Mouse (Mus musculus): ENCODE results near the gene Chid1. TPM values are rescaled to one million over a fixed set of nuclear protein-coding genes. Genes with fewer than 3 reads are reported as not detected.

The Chid1 gene
- total and polyA plus RNA-seq, 3 experiments, result 14.4 to 25.1 (median 19.4) TPM

- no peaks in the 10 kb centered on the region for H3K9me3 ChIP-seq (replicated peaks)
- no peak for DNase-seq (ENCODE audit: low spot score)
- no peak; the same call in 1 of the 2 replicates for ATAC-seq (ENCODE audit: extremely low read depth, insufficient number of reproducible peaks, low FRiP score, poor library complexity, severe bottlenecking)
- peaks cover 2% of the 10 kb centered on the region; the same call in 1 of the 2 replicates for H3K4me1 ChIP-seq (ENCODE audit: insufficient read depth, low read depth, low read length)
- H3K27me3 ChIP-seq (ENCODE audit: insufficient read depth, low read length), result peaks cover 5% of the 10 kb centered on the region
- no peak overlapping the region for H3K4me3 ChIP-seq (ENCODE audit: low read depth, low read length)
- H3K36me3 ChIP-seq (replicated peaks), result no peaks in the 10 kb centered on the region
- no peak for TF ChIP-seq TAL1 (conservative IDR thresholded peaks at IDR 0.05; ENCODE audit: low read depth, low read length)
- TF ChIP-seq GATA2 (IDR thresholded peaks at IDR 0.05; ENCODE audit: borderline replicate concordance, low read depth, low read length), result no peak
- TF ChIP-seq POLR2AphosphoS5 (IDR thresholded peaks at IDR 0.05; ENCODE audit: insufficient replicate concordance, low read depth, low read length), result no peak
- TF ChIP-seq GATA1 (IDR thresholded peaks at IDR 0.05; ENCODE audit: borderline replicate concordance, low read length), result no peak
- TF ChIP-seq CTCF (IDR thresholded peaks at IDR 0.05; ENCODE audit: low read depth, low read length), result no peak
These were observed 39.3 kb upstream of the Chid1 start for GRCm38 (mm10) chr7:141578943-141579342.

- Histone ChIP-seq H3K27me3 (ENCODE audit: insufficient read depth, low read length) (peaks cover 6% of the 10 kb centered on the region), H3K4me3 (ENCODE audit: low read depth, low read length) (no peak overlapping the region), H3K36me3 (replicated peaks) (no peaks in the 10 kb centered on the region), H3K9me3 (replicated peaks) (no peaks in the 10 kb centered on the region), H3K4me1 (ENCODE audit: insufficient read depth, low read depth, low read length) (peaks cover 2% of the 10 kb centered on the region; the same call in 1 of the 2 replicates)
- no peak for TF ChIP-seq POLR2AphosphoS5 (IDR thresholded peaks at IDR 0.05; ENCODE audit: insufficient replicate concordance, low read depth, low read length)
- no peak for TF ChIP-seq TAL1 (conservative IDR thresholded peaks at IDR 0.05; ENCODE audit: low read depth, low read length)
- no peak for TF ChIP-seq GATA1 (IDR thresholded peaks at IDR 0.05; ENCODE audit: borderline replicate concordance, low read length)
- no peak for TF ChIP-seq GATA2 (IDR thresholded peaks at IDR 0.05; ENCODE audit: borderline replicate concordance, low read depth, low read length)
- TF ChIP-seq CTCF (IDR thresholded peaks at IDR 0.05; ENCODE audit: low read depth, low read length), result no peak
- ATAC-seq (ENCODE audit: extremely low read depth, insufficient number of reproducible peaks, low FRiP score, poor library complexity, severe bottlenecking) (no peak), DNase-seq (ENCODE audit: low spot score) (no peak)
These were observed 38.9 kb upstream of the Chid1 start for GRCm38 (mm10) chr7:141578511-141578910.

- no peaks in the 10 kb centered on the region for H3K9me3 ChIP-seq (replicated peaks)
- peaks cover 2% of the 10 kb centered on the region; the same call in 1 of the 2 replicates for H3K4me1 ChIP-seq (ENCODE audit: insufficient read depth, low read depth, low read length)
- no peak overlapping the region for H3K4me3 ChIP-seq (ENCODE audit: low read depth, low read length)
- ATAC-seq (ENCODE audit: extremely low read depth, insufficient number of reproducible peaks, low FRiP score, poor library complexity, severe bottlenecking) (no peak), DNase-seq (ENCODE audit: low spot score) (no peak)
- H3K36me3 ChIP-seq (replicated peaks), result no peaks in the 10 kb centered on the region
- H3K27me3 ChIP-seq (ENCODE audit: insufficient read depth, low read length), result peaks cover 6% of the 10 kb centered on the region
- TF ChIP-seq GATA2 (IDR thresholded peaks at IDR 0.05; ENCODE audit: borderline replicate concordance, low read depth, low read length), result no peak
- no peak for TF ChIP-seq TAL1 (conservative IDR thresholded peaks at IDR 0.05; ENCODE audit: low read depth, low read length)
- no peak for TF ChIP-seq CTCF (IDR thresholded peaks at IDR 0.05; ENCODE audit: low read depth, low read length)
- no peak for TF ChIP-seq GATA1 (IDR thresholded peaks at IDR 0.05; ENCODE audit: borderline replicate concordance, low read length)
These were observed 38.1 kb upstream of the Chid1 start for GRCm38 (mm10) chr7:141577801-141578200.

GRCm38 (mm10) chr7:141575481-141575880, 35.8 kb upstream of the Chid1 start:
- H3K27me3 ChIP-seq (ENCODE audit: insufficient read depth, low read length), result peaks cover 2% of the 10 kb centered on the region
- no peak for DNase-seq (ENCODE audit: low spot score)
- no peak overlapping the region for H3K4me3 ChIP-seq (ENCODE audit: low read depth, low read length)
- no peaks in the 10 kb centered on the region for H3K36me3 ChIP-seq (replicated peaks)
- no peak for ATAC-seq (ENCODE audit: extremely low read depth, insufficient number of reproducible peaks, low FRiP score, poor library complexity, severe bottlenecking)
- TF ChIP-seq CTCF (IDR thresholded peaks at IDR 0.05; ENCODE audit: low read depth, low read length), result no peak
- no peak for TF ChIP-seq GATA1 (IDR thresholded peaks at IDR 0.05; ENCODE audit: borderline replicate concordance, low read length)
- TF ChIP-seq TAL1 (conservative IDR thresholded peaks at IDR 0.05; ENCODE audit: low read depth, low read length), result no peak
- TF ChIP-seq GATA2 (IDR thresholded peaks at IDR 0.05; ENCODE audit: borderline replicate concordance, low read depth, low read length), result no peak
- no peak for TF ChIP-seq POLR2AphosphoS5 (IDR thresholded peaks at IDR 0.05; ENCODE audit: insufficient replicate concordance, low read depth, low read length)
- H3K4me1 ChIP-seq (ENCODE audit: insufficient read depth, low read depth, low read length), result peaks cover 2% of the 10 kb centered on the region; the same call in 1 of the 2 replicates
- no peaks in the 10 kb centered on the region for H3K9me3 ChIP-seq (replicated peaks)

- Histone ChIP-seq H3K4me1 (ENCODE audit: insufficient read depth, low read depth, low read length) (peaks cover 2% of the 10 kb centered on the region; the same call in 1 of the 2 replicates), H3K36me3 (replicated peaks) (no peaks in the 10 kb centered on the region), H3K27me3 (ENCODE audit: insufficient read depth, low read length) (peaks cover 2% of the 10 kb centered on the region), H3K9me3 (replicated peaks) (no peaks in the 10 kb centered on the region), H3K4me3 (ENCODE audit: low read depth, low read length) (no peak overlapping the region)
- no peak for TF ChIP-seq POLR2AphosphoS5 (IDR thresholded peaks at IDR 0.05; ENCODE audit: insufficient replicate concordance, low read depth, low read length)
- TF ChIP-seq GATA1 (IDR thresholded peaks at IDR 0.05; ENCODE audit: borderline replicate concordance, low read length), result no peak
- no peak for TF ChIP-seq CTCF (IDR thresholded peaks at IDR 0.05; ENCODE audit: low read depth, low read length)
- TF ChIP-seq TAL1 (conservative IDR thresholded peaks at IDR 0.05; ENCODE audit: low read depth, low read length), result no peak
- no peak for TF ChIP-seq GATA2 (IDR thresholded peaks at IDR 0.05; ENCODE audit: borderline replicate concordance, low read depth, low read length)
- DNase-seq (ENCODE audit: low spot score), result no peak
- ATAC-seq (ENCODE audit: extremely low read depth, insufficient number of reproducible peaks, low FRiP score, poor library complexity, severe bottlenecking), result no peak
These were observed 34.4 kb upstream of the Chid1 start for GRCm38 (mm10) chr7:141574041-141574440.

- Histone ChIP-seq H3K4me1 (ENCODE audit: insufficient read depth, low read depth, low read length) (no peaks in the 10 kb centered on the region), H3K4me3 (ENCODE audit: low read depth, low read length) (no peak overlapping the region), H3K36me3 (replicated peaks) (no peaks in the 10 kb centered on the region), H3K9me3 (replicated peaks) (no peaks in the 10 kb centered on the region), H3K27me3 (ENCODE audit: insufficient read depth, low read length) (0 out of 2 replicates have a peak, but pooled peaks cover 2% of the 10 kb centered on the region)
- TF ChIP-seq GATA1 (IDR thresholded peaks at IDR 0.05; ENCODE audit: borderline replicate concordance, low read length) (no peak), GATA2 (IDR thresholded peaks at IDR 0.05; ENCODE audit: borderline replicate concordance, low read depth, low read length) (no peak)
- DNase-seq (ENCODE audit: low spot score) (no peak), ATAC-seq (ENCODE audit: extremely low read depth, insufficient number of reproducible peaks, low FRiP score, poor library complexity, severe bottlenecking) (no peak)
These were observed 31.1 kb upstream of the Chid1 start for GRCm38 (mm10) chr7:141570625-141571295.

Data from G1E (cell line).